Mouse (Mus musculus) megakaryocyte, embryonic 14.5 days (primary cell): ENCODE data around the gene Ndufb4. TPM values are rescaled to one million over a fixed set of nuclear protein-coding genes. Genes with fewer than 3 reads are reported as not detected.
"Not testable (repeated sequence)": the region's sequence is repeated elsewhere in the genome, so short reads cannot be mapped to it uniquely, and the experiment has no call there.

Source experiments
- H3K27me3 ChIP-seq: replicated peaks from 2 replicates; pipeline ENCODE3; 2012; ENCODE audit warnings: inconsistent platforms
- H3K36me3 ChIP-seq: replicated peaks from 2 replicates; pipeline ENCODE3; 2012; ENCODE audit warnings: low read length, inconsistent platforms, mixed read lengths
- H3K4me1 ChIP-seq: 2 replicates; pipeline ENCODE4 v1.6.1; 2012; ENCODE audit warnings: inconsistent platforms
- H3K4me3 ChIP-seq: replicated peaks from 2 replicates; pipeline ENCODE3; 2012; ENCODE audit warnings: moderate library complexity, mild to moderate bottlenecking, inconsistent platforms
- H3K9me3 ChIP-seq: 2 replicates; pipeline ENCODE4 v1.6.1; 2012; ENCODE audit warnings: inconsistent platforms
- FLI1 ChIP-seq: IDR thresholded peaks from 2 replicates; pipeline ENCODE4 v1.6.1; 2012; ENCODE audit warnings: low read length, inconsistent platforms, mixed read lengths
- GATA1 ChIP-seq: IDR thresholded peaks from 3 replicates; pipeline ENCODE4 v1.6.1; 2012; ENCODE audit warnings: mixed read lengths, low read length, inconsistent platforms, borderline replicate concordance
- polyA plus RNA-seq: library from polyadenylated mRNA; stranded (reverse); fragments of >175 nt; gene quantifications from 2 replicates; pipeline ENCODE4 v1.2.3, GENCODE M21; 2012; ENCODE audit warnings: low replicate concordance; ENCODE audit not compliant: insufficient read depth

Ndufb4 gene
- polyA plus RNA-seq, 1 experiment = 34.3 TPM

DNA sequence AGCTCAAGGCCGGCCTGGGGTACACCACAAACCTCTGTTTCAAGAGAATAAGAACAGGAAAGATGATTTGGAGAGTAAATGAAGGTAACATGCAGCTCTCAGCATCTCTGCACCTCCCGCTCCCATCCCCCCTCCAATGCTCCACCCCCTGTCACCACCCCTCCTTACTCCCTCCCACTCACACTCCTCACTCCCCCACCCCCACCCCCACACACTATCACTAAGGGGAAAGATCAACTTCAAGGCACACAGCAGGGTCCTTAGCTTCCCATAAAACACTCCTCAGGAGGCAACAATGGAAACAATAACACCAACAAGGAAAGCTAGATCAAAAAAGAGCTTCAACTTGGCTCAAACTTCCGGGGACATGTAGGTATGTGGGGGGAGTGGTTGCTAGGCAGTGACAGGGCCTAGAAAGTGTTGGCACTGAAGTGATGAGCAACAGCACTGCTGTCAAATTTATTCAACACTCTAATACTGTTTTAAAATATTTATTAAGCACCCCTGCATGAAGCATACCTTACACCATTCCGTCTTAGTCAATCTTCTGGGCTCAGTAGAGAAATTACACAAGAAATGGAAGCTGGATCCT lies 1.6 kb upstream of the Ndufb4 start:
- H3K4me1 ChIP-seq = peaks cover 40% of the 10 kb centered on the region
- TF ChIP-seq FLI1 = no peak
- no peaks in the 10 kb centered on the region for H3K27me3 ChIP-seq
- H3K36me3 ChIP-seq = peaks cover 7% of the 10 kb centered on the region
- H3K4me3 ChIP-seq = no peak overlapping the region
- H3K9me3 ChIP-seq = no peaks in the 10 kb centered on the region

DNA sequence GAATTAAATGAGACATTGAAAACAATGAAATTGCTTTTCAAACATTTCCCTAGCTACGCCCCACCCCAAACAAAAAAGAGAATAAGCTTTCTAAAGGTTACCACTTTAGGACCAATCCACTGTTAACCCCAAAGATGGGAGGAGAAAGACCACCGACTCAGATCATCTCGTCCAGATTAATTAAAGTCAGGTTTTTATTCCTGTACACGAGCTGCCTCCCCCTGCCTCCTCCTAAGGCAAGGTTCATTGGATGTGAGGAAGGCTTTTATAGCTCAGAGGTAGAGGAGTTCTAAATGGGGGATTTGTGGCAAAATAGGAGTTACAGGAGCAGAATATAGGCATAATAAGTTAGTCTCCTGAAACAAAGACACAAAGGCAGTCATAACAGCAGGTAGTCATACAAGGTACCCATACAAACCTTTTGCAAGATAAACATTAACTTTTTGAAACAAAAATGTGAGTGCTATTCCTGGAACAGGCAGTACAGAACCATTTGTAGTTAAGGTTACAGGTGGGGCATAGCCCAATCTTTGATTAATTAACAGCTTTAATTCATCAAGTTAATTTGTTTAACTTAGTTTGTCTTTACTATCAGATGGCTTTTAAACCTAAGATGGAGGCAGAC lies 690 bp upstream of the Ndufb4 start:
- H3K9me3 ChIP-seq = no peaks in the 10 kb centered on the region
- no peaks in the 10 kb centered on the region for H3K27me3 ChIP-seq
- H3K4me1 ChIP-seq = peaks cover 45% of the 10 kb centered on the region
- TF ChIP-seq GATA1 (no peak), FLI1 (no peak)
- peaks cover 15% of the 10 kb centered on the region for H3K36me3 ChIP-seq
- H3K4me3 ChIP-seq = peak overlapping the region; percentile 89

DNA sequence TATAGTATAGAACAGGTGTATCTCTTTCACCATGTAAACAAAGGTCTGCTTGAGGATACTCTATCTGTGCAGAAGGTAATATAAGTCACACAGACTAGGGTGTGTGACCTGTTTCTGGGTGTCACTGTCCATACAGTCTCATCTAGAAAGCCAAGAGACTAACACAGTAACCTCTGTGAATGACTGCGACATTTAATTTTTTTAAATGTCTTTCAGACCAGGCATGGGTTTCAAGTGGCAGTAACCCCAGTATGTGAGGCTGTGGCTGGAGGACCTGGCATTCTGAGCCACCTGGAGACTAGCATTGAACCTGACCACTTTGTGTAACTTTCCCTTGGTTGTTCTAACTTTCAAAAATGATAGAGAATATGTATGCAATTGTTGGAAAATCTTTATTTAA lies 1.2 kb downstream of the Ndufb4 start:
- no peak for TF ChIP-seq GATA1
- TF ChIP-seq FLI1 = no peak
- Histone ChIP-seq H3K27me3 (no peaks in the 10 kb centered on the region), H3K4me1 (peaks cover 45% of the 10 kb centered on the region), H3K4me3 (peak overlapping the region; percentile 95), H3K36me3 (peaks cover 31% of the 10 kb centered on the region), H3K9me3 (no peaks in the 10 kb centered on the region)

DNA sequence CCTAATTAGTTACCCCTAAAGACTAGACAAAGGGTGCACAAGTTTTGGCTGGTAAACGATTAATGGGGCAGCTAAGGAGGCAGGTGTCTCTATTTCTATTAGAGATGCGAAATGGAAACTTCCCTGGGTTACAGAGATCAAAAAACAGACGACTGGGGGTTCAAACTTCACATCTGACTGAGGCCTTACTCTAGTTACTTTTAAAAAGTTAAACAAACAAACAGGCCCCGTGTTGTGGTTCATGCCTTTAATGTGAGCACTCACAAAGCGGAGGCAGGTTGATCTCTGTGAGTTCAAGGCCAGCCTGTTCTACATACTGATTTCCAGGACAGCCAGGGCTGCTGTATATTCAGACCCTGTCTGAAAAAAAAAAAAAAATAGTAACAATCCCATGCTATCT lies 1.6 kb downstream of the Ndufb4 start:
- Histone ChIP-seq H3K4me1 (peaks cover 45% of the 10 kb centered on the region), H3K4me3 (peak overlapping the region; percentile 95), H3K9me3 (no peaks in the 10 kb centered on the region), H3K36me3 (peaks cover 35% of the 10 kb centered on the region), H3K27me3 (no peaks in the 10 kb centered on the region)
- TF ChIP-seq FLI1 (no peak), GATA1 (no peak)

DNA sequence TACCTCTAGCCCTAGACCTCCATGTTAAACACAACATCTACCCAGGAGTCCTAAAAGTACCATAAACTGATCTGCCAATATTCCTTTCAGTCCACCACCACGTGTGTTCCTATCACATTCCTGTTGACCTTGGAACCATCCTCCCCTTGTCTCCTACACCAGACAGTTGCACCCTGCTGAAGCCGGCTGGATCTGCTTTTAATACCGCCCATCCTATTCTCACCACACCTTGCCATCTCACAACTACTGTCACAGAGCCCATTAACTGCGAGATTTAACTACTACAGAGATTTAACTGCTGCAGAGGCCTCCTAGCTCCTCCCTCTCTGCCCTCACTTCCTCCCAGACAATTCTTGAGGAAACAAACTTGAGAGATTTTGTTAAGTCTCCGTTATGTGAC lies 2.8 kb downstream of the Ndufb4 start:
- Histone ChIP-seq H3K4me1 (peaks cover 41% of the 10 kb centered on the region), H3K36me3 (peaks cover 47% of the 10 kb centered on the region), H3K27me3 (no peaks in the 10 kb centered on the region), H3K4me3 (peak overlapping the region; percentile 23), H3K9me3 (no peaks in the 10 kb centered on the region)
- TF ChIP-seq FLI1 (no peak), GATA1 (no peak)

DNA sequence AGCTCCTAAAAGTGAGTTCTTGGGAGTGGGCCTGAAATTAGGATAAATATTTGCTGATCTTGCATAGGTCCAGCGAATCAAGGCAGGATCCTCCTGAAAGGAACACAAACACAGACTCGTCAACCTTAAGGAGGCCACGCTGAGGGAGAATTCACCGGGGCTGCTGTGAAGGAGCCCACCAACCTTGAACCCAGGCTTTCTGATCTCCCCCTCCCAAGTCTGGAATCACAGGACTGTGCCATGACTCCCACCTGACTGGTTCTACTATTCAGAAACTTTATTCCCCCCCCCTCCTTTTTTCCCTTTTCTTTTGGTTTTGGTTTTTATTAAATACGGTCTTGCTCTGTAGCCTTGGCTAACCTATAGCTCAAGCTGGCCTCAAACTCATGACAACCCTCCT lies 5.2 kb downstream of the Ndufb4 start:
- Histone ChIP-seq H3K27me3 (no peaks in the 10 kb centered on the region), H3K4me1 (peaks cover 28% of the 10 kb centered on the region), H3K9me3 (no peaks in the 10 kb centered on the region), H3K36me3 (peaks cover 70% of the 10 kb centered on the region), H3K4me3 (no peak overlapping the region)
- no peak for TF ChIP-seq GATA1
- no peak for TF ChIP-seq FLI1

DNA sequence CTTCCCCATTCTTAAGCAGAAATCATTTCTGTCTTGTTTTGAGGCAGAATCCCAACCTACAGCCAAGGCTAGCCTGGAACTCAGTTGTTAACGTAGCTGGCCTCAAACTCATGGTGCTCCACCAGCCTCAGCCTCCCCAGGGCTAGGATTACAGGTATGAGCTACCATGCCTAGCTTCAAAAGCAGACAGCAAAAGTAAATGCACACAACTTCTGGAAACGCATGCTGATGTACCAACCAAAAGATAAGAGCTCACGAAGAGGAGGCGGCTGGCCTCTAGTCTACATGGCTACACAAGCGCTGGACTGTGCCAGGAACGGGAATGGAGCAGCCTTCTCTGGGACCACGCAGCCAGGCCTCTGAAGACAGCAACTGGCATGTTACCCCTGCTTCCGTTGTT lies 6.3 kb downstream of the Ndufb4 start:
- Histone ChIP-seq H3K27me3 (no peaks in the 10 kb centered on the region), H3K36me3 (peaks cover 72% of the 10 kb centered on the region), H3K4me1 (peaks cover 25% of the 10 kb centered on the region), H3K4me3 (no peak overlapping the region), H3K9me3 (no peaks in the 10 kb centered on the region)
- TF ChIP-seq GATA1 (no peak), FLI1 (no peak)

DNA sequence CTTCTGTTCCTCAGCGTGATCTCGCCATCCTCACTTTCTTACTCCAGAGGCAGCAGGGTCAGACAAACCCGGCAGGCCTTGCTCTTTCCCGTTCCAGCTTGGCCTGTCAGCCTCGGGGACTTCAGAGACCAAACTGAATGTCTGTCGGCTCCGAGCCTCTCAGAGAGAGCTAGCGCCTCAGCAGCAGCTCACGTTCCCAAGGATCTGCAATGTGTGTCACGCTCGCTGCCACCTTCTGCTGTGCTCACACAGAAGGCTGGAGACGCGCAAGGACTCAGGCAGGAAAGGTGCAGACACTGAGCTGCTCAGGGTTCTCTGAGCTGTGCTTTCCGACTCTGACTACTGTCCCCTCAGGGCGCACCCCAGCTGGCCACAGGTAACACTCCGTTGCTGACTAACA lies 7.2 kb downstream of the Ndufb4 start:
- Histone ChIP-seq H3K4me3 (no peak overlapping the region), H3K9me3 (no peaks in the 10 kb centered on the region), H3K4me1 (peaks cover 18% of the 10 kb centered on the region), H3K36me3 (peaks cover 70% of the 10 kb centered on the region), H3K27me3 (no peaks in the 10 kb centered on the region)
- TF ChIP-seq FLI1 (no peak), GATA1 (no peak)

DNA sequence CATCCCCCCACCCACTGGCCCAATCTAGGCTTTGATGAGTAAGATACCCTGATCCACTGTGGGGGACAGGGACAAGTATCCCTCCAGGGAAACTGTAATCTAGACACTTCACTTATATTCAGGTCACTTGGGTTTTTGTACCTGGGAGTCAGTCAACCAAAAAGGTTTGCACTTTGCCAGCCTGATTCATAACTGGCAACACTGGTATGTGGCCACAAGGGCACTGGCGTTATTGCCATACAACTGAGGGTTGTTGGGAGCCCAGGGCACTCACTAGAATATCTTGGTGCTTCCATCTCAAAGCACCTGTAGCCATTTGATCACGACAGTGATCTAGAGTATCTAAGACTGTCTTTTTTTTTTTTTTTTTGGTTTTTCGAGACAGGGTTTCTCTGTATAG lies 8.5 kb downstream of the Ndufb4 start:
- Histone ChIP-seq H3K4me3 (no peak overlapping the region), H3K9me3 (no peaks in the 10 kb centered on the region), H3K36me3 (peaks cover 64% of the 10 kb centered on the region), H3K4me1 (peaks cover 9% of the 10 kb centered on the region), H3K27me3 (no peaks in the 10 kb centered on the region)
- TF ChIP-seq GATA1 = no peak
- TF ChIP-seq FLI1 = no peak

DNA sequence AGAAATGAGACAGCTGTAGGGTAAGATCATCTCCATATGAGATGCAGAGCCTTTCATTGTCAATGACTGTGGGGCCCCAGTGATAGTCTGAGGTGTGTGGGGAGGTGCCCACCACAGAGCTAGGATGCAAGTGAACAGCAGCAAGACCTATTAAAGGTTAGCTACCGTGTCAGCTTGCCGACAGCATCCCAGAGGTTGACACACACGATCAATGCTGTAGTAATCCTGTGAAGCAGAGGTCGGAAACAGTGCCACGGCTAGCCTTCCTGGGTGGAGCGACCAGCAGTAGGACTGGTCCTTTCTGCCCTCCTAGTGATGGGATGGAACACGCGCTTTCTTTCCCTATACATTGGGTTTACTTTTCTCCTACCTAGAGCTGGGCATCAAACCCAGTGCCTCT lies 9.0 kb downstream of the Ndufb4 start:
- peaks cover 6% of the 10 kb centered on the region for H3K4me1 ChIP-seq
- no peaks in the 10 kb centered on the region for H3K27me3 ChIP-seq
- TF ChIP-seq FLI1 (no peak), GATA1 (no peak)
- H3K9me3 ChIP-seq = peaks cover under 1% of the 10 kb centered on the region; the same call in 1 of the 2 replicates
- H3K4me3 ChIP-seq = no peak overlapping the region
- peaks cover 59% of the 10 kb centered on the region for H3K36me3 ChIP-seq

DNA sequence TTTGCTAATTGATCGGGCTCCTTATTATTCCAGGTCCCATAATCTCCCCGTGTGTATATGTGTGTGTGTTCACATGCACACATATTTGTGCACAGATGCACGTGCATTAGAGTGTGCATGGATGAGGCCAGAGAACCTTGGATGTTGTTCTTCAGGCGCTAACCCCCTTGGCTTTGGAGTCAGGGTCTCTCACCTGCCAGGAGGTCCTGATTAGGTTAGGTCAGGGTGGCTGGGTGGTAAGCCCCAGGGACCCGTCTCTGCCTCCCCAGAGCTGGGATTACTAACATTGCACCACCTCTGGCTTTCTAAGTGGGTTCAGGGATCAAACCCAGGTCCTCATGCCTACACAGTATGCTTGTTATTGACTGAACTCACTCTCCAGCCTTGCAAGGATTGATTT lies 9.8 kb downstream of the Ndufb4 start:
- Histone ChIP-seq H3K27me3 (no peaks in the 10 kb centered on the region), H3K36me3 (peaks cover 54% of the 10 kb centered on the region), H3K4me3 (no peak overlapping the region), H3K9me3 (peaks cover 7% of the 10 kb centered on the region; the same call in 1 of the 2 replicates), H3K4me1 (peaks cover 4% of the 10 kb centered on the region)
- no peak for TF ChIP-seq GATA1
- TF ChIP-seq FLI1 = no peak

DNA sequence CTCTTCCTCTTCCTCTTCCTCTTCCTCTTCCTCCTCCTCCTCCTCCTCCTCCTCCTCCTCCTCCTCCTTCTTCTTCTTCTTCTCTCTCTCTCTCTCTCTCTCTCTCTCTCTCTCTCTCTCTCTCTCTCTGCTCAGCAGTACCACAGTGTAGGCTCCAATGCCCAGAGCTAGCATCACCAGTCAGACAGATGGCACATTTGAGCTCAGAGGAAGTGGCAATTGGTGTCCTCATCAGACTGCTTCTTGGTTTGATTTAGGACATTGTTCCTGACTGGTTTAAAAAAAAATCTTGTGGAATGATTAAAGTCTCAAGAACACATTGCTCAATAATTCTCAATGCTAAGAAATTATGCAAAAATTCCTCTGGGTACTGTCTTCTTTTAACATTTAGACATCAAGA lies 13.7 kb downstream of the Ndufb4 start:
- not testable (repeated sequence) for H3K4me3 ChIP-seq, H3K4me1 ChIP-seq, H3K27me3 ChIP-seq
- Histone ChIP-seq H3K36me3 (peaks cover 15% of the 10 kb centered on the region), H3K9me3 (peaks cover 14% of the 10 kb centered on the region; the same call in 1 of the 2 replicates)
